Mouse (Mus musculus): ENCODE results near the gene Cdyl2. TPM values are rescaled to one million over a fixed set of nuclear protein-coding genes. Genes with fewer than 3 reads are reported as not detected.

The Cdyl2 gene
- total and polyA plus RNA-seq, 3 experiments = not detected

DNA sequence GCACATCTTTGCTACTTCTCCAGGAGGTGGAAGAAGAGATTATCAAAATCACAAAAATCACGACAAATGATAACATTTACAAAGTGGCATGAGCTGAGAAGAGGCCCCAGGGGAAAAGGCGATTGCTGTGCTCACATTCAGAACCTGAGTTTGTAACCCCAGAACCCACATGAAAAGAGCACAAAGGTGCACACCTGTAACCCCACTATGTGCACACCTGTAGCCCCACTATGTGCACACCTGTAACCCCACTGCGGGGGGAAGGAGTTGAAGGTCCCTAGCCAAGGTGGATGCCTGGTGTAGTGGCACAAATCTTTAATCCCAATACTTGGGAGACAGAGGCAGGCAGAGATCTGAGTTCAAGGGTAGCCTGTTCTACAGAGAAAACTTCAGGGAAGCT, 23.4 kb upstream of the Cdyl2 start:
- H3K27me3 ChIP-seq (ENCODE audit: insufficient read depth, low read length) = no peaks in the 10 kb centered on the region
- H3K4me3 ChIP-seq (ENCODE audit: low read depth, low read length) = no peak overlapping the region
- DNase-seq (ENCODE audit: low spot score) (no peak), ATAC-seq (ENCODE audit: extremely low read depth, insufficient number of reproducible peaks, low FRiP score, poor library complexity, severe bottlenecking) (no peak)
- TF ChIP-seq POLR2AphosphoS5 (IDR thresholded peaks at IDR 0.05; ENCODE audit: insufficient replicate concordance, low read depth, low read length) = no peak
- TF ChIP-seq GATA1 (IDR thresholded peaks at IDR 0.05; ENCODE audit: borderline replicate concordance, low read length) = no peak
- TF ChIP-seq GATA2 (IDR thresholded peaks at IDR 0.05; ENCODE audit: borderline replicate concordance, low read depth, low read length) = no peak
- H3K36me3 ChIP-seq (replicated peaks) = no peaks in the 10 kb centered on the region
- H3K9me3 ChIP-seq (replicated peaks) = peaks cover 33% of the 10 kb centered on the region
- no peaks in the 10 kb centered on the region for H3K4me1 ChIP-seq (ENCODE audit: insufficient read depth, low read depth, low read length)

GRCm38 (mm10) chr8:116755557-116755956, 22.8 kb upstream of the Cdyl2 start:
- Histone ChIP-seq H3K27me3 (ENCODE audit: insufficient read depth, low read length) (no peaks in the 10 kb centered on the region), H3K9me3 (replicated peaks) (peaks cover 31% of the 10 kb centered on the region), H3K4me1 (ENCODE audit: insufficient read depth, low read depth, low read length) (no peaks in the 10 kb centered on the region), H3K36me3 (replicated peaks) (no peaks in the 10 kb centered on the region), H3K4me3 (ENCODE audit: low read depth, low read length) (no peak overlapping the region)
- DNase-seq (ENCODE audit: low spot score) = no peak
- ATAC-seq (ENCODE audit: extremely low read depth, insufficient number of reproducible peaks, low FRiP score, poor library complexity, severe bottlenecking) = no peak
- TF ChIP-seq CTCF (IDR thresholded peaks at IDR 0.05; ENCODE audit: low read depth, low read length) (no peak), GATA2 (IDR thresholded peaks at IDR 0.05; ENCODE audit: borderline replicate concordance, low read depth, low read length) (no peak), GATA1 (IDR thresholded peaks at IDR 0.05; ENCODE audit: borderline replicate concordance, low read length) (no peak), POLR2AphosphoS5 (IDR thresholded peaks at IDR 0.05; ENCODE audit: insufficient replicate concordance, low read depth, low read length) (no peak), TAL1 (conservative IDR thresholded peaks at IDR 0.05; ENCODE audit: low read depth, low read length) (no peak)

DNA sequence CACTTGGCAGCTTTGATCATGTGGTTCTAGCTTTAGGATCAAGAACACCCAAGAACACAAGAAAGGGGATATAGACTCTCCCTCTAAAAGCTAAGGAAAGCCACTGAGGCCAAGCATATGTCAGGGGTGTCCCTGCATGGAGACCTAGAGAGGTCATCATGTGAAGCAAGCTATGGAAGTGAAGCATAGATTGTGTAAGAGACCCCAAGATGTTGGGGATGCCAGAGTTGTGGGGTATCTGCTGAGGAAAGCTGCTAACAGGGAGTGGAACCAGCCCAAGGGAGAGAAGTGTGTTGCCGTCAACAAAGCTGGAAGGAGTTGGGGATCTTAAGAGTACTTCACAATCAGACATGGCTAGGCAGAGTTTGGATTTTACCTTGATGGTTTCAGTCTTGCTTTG, 7.9 kb upstream of the Cdyl2 start:
- no peak for ATAC-seq (ENCODE audit: extremely low read depth, insufficient number of reproducible peaks, low FRiP score, poor library complexity, severe bottlenecking)
- Histone ChIP-seq H3K4me3 (ENCODE audit: low read depth, low read length) (no peak overlapping the region), H3K36me3 (replicated peaks) (no peaks in the 10 kb centered on the region), H3K9me3 (replicated peaks) (peaks cover 63% of the 10 kb centered on the region), H3K4me1 (ENCODE audit: insufficient read depth, low read depth, low read length) (no peaks in the 10 kb centered on the region), H3K27me3 (ENCODE audit: insufficient read depth, low read length) (no peaks in the 10 kb centered on the region)
- no peak for TF ChIP-seq POLR2AphosphoS5 (IDR thresholded peaks at IDR 0.05; ENCODE audit: insufficient replicate concordance, low read depth, low read length)
- TF ChIP-seq TAL1 (conservative IDR thresholded peaks at IDR 0.05; ENCODE audit: low read depth, low read length) = no peak
- TF ChIP-seq CTCF (IDR thresholded peaks at IDR 0.05; ENCODE audit: low read depth, low read length) = no peak
- TF ChIP-seq GATA1 (IDR thresholded peaks at IDR 0.05; ENCODE audit: borderline replicate concordance, low read length) = no peak
- no peak for TF ChIP-seq GATA2 (IDR thresholded peaks at IDR 0.05; ENCODE audit: borderline replicate concordance, low read depth, low read length)
- no peak for DNase-seq (ENCODE audit: low spot score)

DNA sequence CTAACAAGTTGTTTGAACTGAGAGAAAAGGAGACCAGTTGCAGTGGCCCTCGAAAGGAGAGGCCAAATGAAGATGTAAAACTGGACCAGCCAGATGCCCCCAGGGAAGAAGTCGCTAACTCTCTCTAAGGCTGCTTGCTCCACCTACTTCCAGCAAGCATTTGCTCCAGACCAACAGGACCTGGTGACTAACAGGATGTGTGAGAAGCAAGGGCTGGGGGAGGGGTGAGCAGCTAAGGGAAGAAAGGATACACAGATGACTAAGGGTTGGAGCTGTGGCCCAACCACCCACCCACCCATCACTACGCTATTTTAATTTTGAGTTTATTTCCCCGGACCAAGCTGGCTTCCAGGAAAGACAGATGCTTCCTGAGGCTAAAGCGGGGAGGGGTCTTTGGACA, 2.5 kb upstream of the Cdyl2 start:
- Histone ChIP-seq H3K4me3 (ENCODE audit: low read depth, low read length) (no peak overlapping the region), H3K4me1 (ENCODE audit: insufficient read depth, low read depth, low read length) (no peaks in the 10 kb centered on the region), H3K9me3 (replicated peaks) (peaks cover 84% of the 10 kb centered on the region), H3K27me3 (ENCODE audit: insufficient read depth, low read length) (no peaks in the 10 kb centered on the region), H3K36me3 (replicated peaks) (no peaks in the 10 kb centered on the region)
- ATAC-seq (ENCODE audit: extremely low read depth, insufficient number of reproducible peaks, low FRiP score, poor library complexity, severe bottlenecking) (no peak), DNase-seq (ENCODE audit: low spot score) (no peak)
- no peak for TF ChIP-seq TAL1 (conservative IDR thresholded peaks at IDR 0.05; ENCODE audit: low read depth, low read length)
- no peak for TF ChIP-seq POLR2AphosphoS5 (IDR thresholded peaks at IDR 0.05; ENCODE audit: insufficient replicate concordance, low read depth, low read length)
- TF ChIP-seq GATA2 (IDR thresholded peaks at IDR 0.05; ENCODE audit: borderline replicate concordance, low read depth, low read length) = no peak
- TF ChIP-seq GATA1 (IDR thresholded peaks at IDR 0.05; ENCODE audit: borderline replicate concordance, low read length) = no peak
- no peak for TF ChIP-seq CTCF (IDR thresholded peaks at IDR 0.05; ENCODE audit: low read depth, low read length)

GRCm38 (mm10) chr8:116734176-116734575, 1.4 kb upstream of the Cdyl2 start:
- TF ChIP-seq TAL1 (conservative IDR thresholded peaks at IDR 0.05; ENCODE audit: low read depth, low read length) (no peak), CTCF (IDR thresholded peaks at IDR 0.05; ENCODE audit: low read depth, low read length) (no peak), POLR2AphosphoS5 (IDR thresholded peaks at IDR 0.05; ENCODE audit: insufficient replicate concordance, low read depth, low read length) (no peak), GATA1 (IDR thresholded peaks at IDR 0.05; ENCODE audit: borderline replicate concordance, low read length) (no peak), GATA2 (IDR thresholded peaks at IDR 0.05; ENCODE audit: borderline replicate concordance, low read depth, low read length) (no peak)
- H3K9me3 ChIP-seq (replicated peaks) = peaks cover 82% of the 10 kb centered on the region
- no peaks in the 10 kb centered on the region for H3K4me1 ChIP-seq (ENCODE audit: insufficient read depth, low read depth, low read length)
- no peaks in the 10 kb centered on the region for H3K36me3 ChIP-seq (replicated peaks)
- H3K4me3 ChIP-seq (ENCODE audit: low read depth, low read length) = no peak overlapping the region
- no peaks in the 10 kb centered on the region for H3K27me3 ChIP-seq (ENCODE audit: insufficient read depth, low read length)
- DNase-seq (ENCODE audit: low spot score) (no peak), ATAC-seq (ENCODE audit: extremely low read depth, insufficient number of reproducible peaks, low FRiP score, poor library complexity, severe bottlenecking) (no peak)

GRCm38 (mm10) chr8:116733648-116734014, 840 bp upstream of the Cdyl2 start:
- Histone ChIP-seq H3K4me1 (ENCODE audit: insufficient read depth, low read depth, low read length) (no peaks in the 10 kb centered on the region), H3K4me3 (ENCODE audit: low read depth, low read length) (no peak overlapping the region), H3K36me3 (replicated peaks) (no peaks in the 10 kb centered on the region), H3K27me3 (ENCODE audit: insufficient read depth, low read length) (no peaks in the 10 kb centered on the region), H3K9me3 (replicated peaks) (peaks cover 84% of the 10 kb centered on the region)
- no peak for DNase-seq (ENCODE audit: low spot score)
- ATAC-seq (ENCODE audit: extremely low read depth, insufficient number of reproducible peaks, low FRiP score, poor library complexity, severe bottlenecking) = no peak
- TF ChIP-seq POLR2AphosphoS5 (IDR thresholded peaks at IDR 0.05; ENCODE audit: insufficient replicate concordance, low read depth, low read length) (no peak), TAL1 (conservative IDR thresholded peaks at IDR 0.05; ENCODE audit: low read depth, low read length) (no peak), GATA1 (IDR thresholded peaks at IDR 0.05; ENCODE audit: borderline replicate concordance, low read length) (no peak), GATA2 (IDR thresholded peaks at IDR 0.05; ENCODE audit: borderline replicate concordance, low read depth, low read length) (no peak)
